Mouse (Mus musculus): ENCODE data around the gene Pycr2. TPM values are rescaled to one million over a fixed set of nuclear protein-coding genes. Genes with fewer than 3 reads are reported as not detected.

Pycr2 gene
- polyA plus RNA-seq (2015; fragmentation: Nextera tagmentation; extraction: Ambion mirVana) = 80.7 and 84.3 TPM in 2 replicates

- Histone ChIP-seq H3K4me2 (ENCODE audit: low read depth, low read length) (peak within 1 kb of the TSS; percentile 70), H3K27ac (ENCODE audit: low read length) (peak within 1 kb of the TSS; percentile 59), H3K9me3 (ENCODE audit: control insufficient read depth, low read length) (no peaks in the 10 kb centered on the region), H3K4me3 (ENCODE audit: low read length) (peak within 1 kb of the TSS; percentile 77), H3K9ac (ENCODE audit: low read length) (peak within 1 kb of the TSS; percentile 86), H3K4me1 (replicated peaks; ENCODE audit: control insufficient read depth, insufficient read depth, low read length) (peaks cover 12% of the 10 kb centered on the region), H3K27me3 (ENCODE audit: control insufficient read depth, insufficient read depth, low read depth, low read length) (no peaks in the 10 kb centered on the region), H3K36me3 (ENCODE audit: control insufficient read depth, insufficient read depth, low read length) (peaks cover 13% of the 10 kb centered on the region)
- under 1% methylated on average over 49 of the region's 52 CpGs for WGBS
- peak; percentile 99 for ATAC-seq (ENCODE audit: low read depth)
Observed at GRCm38 (mm10) chr1:180904039-180904814, at the start of gene Pycr2. TSS of gene Pycr2 (plus strand) at chr1:180904293.

- no peak for ATAC-seq (ENCODE audit: low read depth)
- H3K4me2 ChIP-seq (ENCODE audit: low read depth, low read length) = no peak overlapping the region
- H3K4me3 ChIP-seq (ENCODE audit: low read length) = no peak overlapping the region
- no peak overlapping the region for H3K9ac ChIP-seq (ENCODE audit: low read length)
- peaks cover 50% of the 10 kb centered on the region for H3K36me3 ChIP-seq (ENCODE audit: control insufficient read depth, insufficient read depth, low read length)
- no peaks in the 10 kb centered on the region for H3K4me1 ChIP-seq (replicated peaks; ENCODE audit: control insufficient read depth, insufficient read depth, low read length)
- no peaks in the 10 kb centered on the region for H3K27me3 ChIP-seq (ENCODE audit: control insufficient read depth, insufficient read depth, low read depth, low read length)
- no peaks in the 10 kb centered on the region for H3K9me3 ChIP-seq (ENCODE audit: control insufficient read depth, low read length)
- no peak overlapping the region for H3K27ac ChIP-seq (ENCODE audit: low read length)
Observed at GRCm38 (mm10) chr1:180858763-180859162, 45.3 kb upstream of the Pycr2 start.

GRCm38 (mm10) chr1:180860030-180860429, 44.1 kb upstream of the Pycr2 start:
- H3K4me3 ChIP-seq (ENCODE audit: low read length) = no peak overlapping the region
- peaks cover 53% of the 10 kb centered on the region for H3K36me3 ChIP-seq (ENCODE audit: control insufficient read depth, insufficient read depth, low read length)

GRCm38 (mm10) chr1:180863606-180864005, 40.5 kb upstream of the Pycr2 start:
- Histone ChIP-seq H3K36me3 (ENCODE audit: control insufficient read depth, insufficient read depth, low read length) (peaks cover 50% of the 10 kb centered on the region), H3K9me3 (ENCODE audit: control insufficient read depth, low read length) (no peaks in the 10 kb centered on the region), H3K27me3 (ENCODE audit: control insufficient read depth, insufficient read depth, low read depth, low read length) (no peaks in the 10 kb centered on the region), H3K4me2 (ENCODE audit: low read depth, low read length) (no peak overlapping the region), H3K27ac (ENCODE audit: low read length) (no peak overlapping the region), H3K4me3 (ENCODE audit: low read length) (no peak overlapping the region), H3K4me1 (replicated peaks; ENCODE audit: control insufficient read depth, insufficient read depth, low read length) (no peaks in the 10 kb centered on the region; the same call in 1 of the 2 replicates), H3K9ac (ENCODE audit: low read length) (no peak overlapping the region)
- WGBS = 9% methylated on average over 1 of the region's 1 CpGs
- ATAC-seq (ENCODE audit: low read depth) = peak; percentile 46; the same call in 1 of the 2 replicates

More at GRCm38 (mm10) chr1:180860030-180860429, 44.1 kb upstream of the Pycr2 start:
- no peaks in the 10 kb centered on the region for H3K4me1 ChIP-seq (replicated peaks; ENCODE audit: control insufficient read depth, insufficient read depth, low read length)
- H3K4me2 ChIP-seq (ENCODE audit: low read depth, low read length) = no peak overlapping the region
- WGBS = 83% methylated on average over 6 of the region's 6 CpGs
- H3K9ac ChIP-seq (ENCODE audit: low read length) = no peak overlapping the region
- H3K27me3 ChIP-seq (ENCODE audit: control insufficient read depth, insufficient read depth, low read depth, low read length) = no peaks in the 10 kb centered on the region
- no peak for ATAC-seq (ENCODE audit: low read depth)
- H3K9me3 ChIP-seq (ENCODE audit: control insufficient read depth, low read length) = no peaks in the 10 kb centered on the region
- no peak overlapping the region for H3K27ac ChIP-seq (ENCODE audit: low read length)

GRCm38 (mm10) chr1:180866001-180866400, 38.1 kb upstream of the Pycr2 start:
- Histone ChIP-seq H3K9ac (ENCODE audit: low read length) (no peak overlapping the region), H3K4me2 (ENCODE audit: low read depth, low read length) (no peak overlapping the region), H3K9me3 (ENCODE audit: control insufficient read depth, low read length) (no peaks in the 10 kb centered on the region), H3K27ac (ENCODE audit: low read length) (peak overlapping the region; percentile 21; the same call in 1 of the 2 replicates), H3K4me1 (replicated peaks; ENCODE audit: control insufficient read depth, insufficient read depth, low read length) (no peaks in the 10 kb centered on the region; the same call in 1 of the 2 replicates), H3K27me3 (ENCODE audit: control insufficient read depth, insufficient read depth, low read depth, low read length) (no peaks in the 10 kb centered on the region), H3K36me3 (ENCODE audit: control insufficient read depth, insufficient read depth, low read length) (peaks cover 32% of the 10 kb centered on the region), H3K4me3 (ENCODE audit: low read length) (no peak overlapping the region)
- WGBS = 58% methylated on average over 7 of the region's 7 CpGs
- peak; percentile 68 for ATAC-seq (ENCODE audit: low read depth)

GRCm38 (mm10) chr1:180870122-180870650, 33.9 kb upstream of the Pycr2 start:
- no peaks in the 10 kb centered on the region; the same call in 1 of the 2 replicates for H3K4me1 ChIP-seq (replicated peaks; ENCODE audit: control insufficient read depth, insufficient read depth, low read length)
- H3K9me3 ChIP-seq (ENCODE audit: control insufficient read depth, low read length) = no peaks in the 10 kb centered on the region
- H3K27ac ChIP-seq (ENCODE audit: low read length) = no peak overlapping the region
- no peak overlapping the region for H3K4me2 ChIP-seq (ENCODE audit: low read depth, low read length)
- no peak overlapping the region for H3K9ac ChIP-seq (ENCODE audit: low read length)
- WGBS = 59% methylated on average over 13 of the region's 13 CpGs
- peaks cover 16% of the 10 kb centered on the region for H3K36me3 ChIP-seq (ENCODE audit: control insufficient read depth, insufficient read depth, low read length)
- H3K27me3 ChIP-seq (ENCODE audit: control insufficient read depth, insufficient read depth, low read depth, low read length) = no peaks in the 10 kb centered on the region
- H3K4me3 ChIP-seq (ENCODE audit: low read length) = no peak overlapping the region
- ATAC-seq (ENCODE audit: low read depth) = no peak

- Histone ChIP-seq H3K36me3 (ENCODE audit: control insufficient read depth, insufficient read depth, low read length) (no peaks in the 10 kb centered on the region), H3K27ac (ENCODE audit: low read length) (no peak overlapping the region), H3K4me1 (replicated peaks; ENCODE audit: control insufficient read depth, insufficient read depth, low read length) (no peaks in the 10 kb centered on the region), H3K27me3 (ENCODE audit: control insufficient read depth, insufficient read depth, low read depth, low read length) (no peaks in the 10 kb centered on the region), H3K4me3 (ENCODE audit: low read length) (no peak overlapping the region), H3K9me3 (ENCODE audit: control insufficient read depth, low read length) (no peaks in the 10 kb centered on the region), H3K9ac (ENCODE audit: low read length) (no peak overlapping the region), H3K4me2 (ENCODE audit: low read depth, low read length) (no peak overlapping the region)
- 19% methylated on average over 9 of the region's 9 CpGs for WGBS
- peak; percentile 65 for ATAC-seq (ENCODE audit: low read depth)
Observed at GRCm38 (mm10) chr1:180873861-180874484, 30.1 kb upstream of the Pycr2 start.

- Histone ChIP-seq H3K4me3 (ENCODE audit: low read length) (no peak overlapping the region), H3K9ac (ENCODE audit: low read length) (no peak overlapping the region), H3K36me3 (ENCODE audit: control insufficient read depth, insufficient read depth, low read length) (no peaks in the 10 kb centered on the region), H3K27ac (ENCODE audit: low read length) (no peak overlapping the region), H3K9me3 (ENCODE audit: control insufficient read depth, low read length) (no peaks in the 10 kb centered on the region), H3K4me2 (ENCODE audit: low read depth, low read length) (no peak overlapping the region), H3K27me3 (ENCODE audit: control insufficient read depth, insufficient read depth, low read depth, low read length) (no peaks in the 10 kb centered on the region), H3K4me1 (replicated peaks; ENCODE audit: control insufficient read depth, insufficient read depth, low read length) (no peaks in the 10 kb centered on the region)
- 68% methylated on average over 2 of the region's 2 CpGs for WGBS
- no peak for ATAC-seq (ENCODE audit: low read depth)
Observed at GRCm38 (mm10) chr1:180874615-180875014, 29.5 kb upstream of the Pycr2 start.

- no peak for ATAC-seq (ENCODE audit: low read depth)
- H3K36me3 ChIP-seq (ENCODE audit: control insufficient read depth, insufficient read depth, low read length) = no peaks in the 10 kb centered on the region
- WGBS = 85% methylated on average over 9 of the region's 9 CpGs
- H3K27me3 ChIP-seq (ENCODE audit: control insufficient read depth, insufficient read depth, low read depth, low read length) = no peaks in the 10 kb centered on the region
- H3K4me1 ChIP-seq (replicated peaks; ENCODE audit: control insufficient read depth, insufficient read depth, low read length) = no peaks in the 10 kb centered on the region
- H3K4me2 ChIP-seq (ENCODE audit: low read depth, low read length) = no peak overlapping the region
- H3K9me3 ChIP-seq (ENCODE audit: control insufficient read depth, low read length) = no peaks in the 10 kb centered on the region
- no peak overlapping the region for H3K27ac ChIP-seq (ENCODE audit: low read length)
- H3K9ac ChIP-seq (ENCODE audit: low read length) = no peak overlapping the region
- H3K4me3 ChIP-seq (ENCODE audit: low read length) = no peak overlapping the region
Observed at GRCm38 (mm10) chr1:180875126-180875525, 29.0 kb upstream of the Pycr2 start.
